Mouse (Mus musculus): Measurements from ENCODE around the gene Rtl10.
"Not testable (repeated sequence)": the region's sequence is repeated elsewhere in the genome, so short reads cannot be mapped to it uniquely, and the experiment has no call there.

The Rtl10 gene

DNA sequence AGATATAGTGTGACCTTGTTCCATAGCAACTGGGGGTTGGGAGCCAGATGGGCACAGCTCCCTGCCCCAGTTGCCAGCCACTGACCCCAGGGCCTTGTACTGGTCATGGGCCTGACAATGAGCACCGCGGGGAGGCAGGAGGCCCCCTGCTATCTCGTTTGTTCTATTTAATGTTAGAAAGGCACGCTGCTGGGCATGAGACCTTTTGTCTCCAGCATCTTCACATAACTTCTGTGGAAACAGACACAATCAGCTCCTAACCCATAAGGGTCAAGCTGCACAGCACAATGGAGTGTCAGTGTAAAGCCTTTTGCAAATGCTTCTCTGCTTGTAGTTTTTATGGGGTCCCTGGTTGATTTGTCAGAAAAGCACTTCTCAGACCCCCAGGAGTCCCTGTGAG is 14.3 kb upstream of the Rtl10 start:
- no peak for DNase-seq

DNA sequence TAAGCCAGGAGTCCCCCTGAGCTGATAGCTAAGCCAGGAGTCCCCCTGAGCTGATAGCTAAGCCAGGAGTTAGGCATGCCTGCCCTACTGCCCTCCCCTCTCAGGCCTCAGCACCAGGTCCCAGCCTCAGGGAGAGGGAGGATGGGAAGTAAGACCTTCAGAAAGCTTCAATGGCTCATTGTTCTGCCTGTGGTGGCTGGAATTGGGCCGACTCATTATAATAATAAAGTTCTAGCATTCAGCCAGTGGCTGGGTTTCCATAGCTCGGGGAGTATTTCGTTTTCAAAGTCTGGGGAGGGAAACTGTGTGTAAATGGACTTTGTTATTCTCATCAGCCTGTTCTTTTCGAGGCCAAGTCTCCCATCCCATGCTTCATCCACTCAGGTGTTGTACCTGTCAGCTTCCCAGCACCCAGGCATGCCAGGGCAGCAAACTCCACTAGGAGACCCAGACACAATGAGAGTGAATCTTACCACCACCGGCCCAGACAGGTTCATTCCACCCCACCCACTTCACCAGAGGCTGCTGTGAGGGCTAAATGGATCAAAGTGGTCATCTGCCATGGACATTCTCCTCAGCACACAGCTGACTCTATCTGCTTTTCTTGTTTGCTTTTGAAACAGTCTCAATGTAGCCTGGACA is 13.8 kb upstream of the Rtl10 start:
- DNase-seq, result no peak

DNA sequence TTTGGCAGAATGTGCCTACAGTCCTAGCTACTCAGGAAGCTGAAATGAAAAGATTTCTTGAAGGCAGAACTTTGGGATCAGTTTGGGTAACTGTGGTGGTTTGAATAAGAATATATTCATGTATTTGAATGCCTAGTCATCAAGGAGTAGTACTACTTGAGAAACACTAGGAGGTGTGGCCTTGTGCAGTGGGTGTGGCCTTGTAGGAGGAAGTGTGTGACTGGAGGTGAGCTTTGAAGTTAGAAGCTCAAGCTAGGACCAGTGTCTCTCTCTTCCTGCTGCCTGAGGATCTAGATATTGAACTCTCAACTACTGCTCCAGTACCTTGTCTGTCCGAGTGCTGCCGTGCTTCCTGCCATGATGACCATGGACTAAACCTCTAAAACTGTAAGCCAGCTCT is 12.6 kb upstream of the Rtl10 start:
- no peak for DNase-seq

DNA sequence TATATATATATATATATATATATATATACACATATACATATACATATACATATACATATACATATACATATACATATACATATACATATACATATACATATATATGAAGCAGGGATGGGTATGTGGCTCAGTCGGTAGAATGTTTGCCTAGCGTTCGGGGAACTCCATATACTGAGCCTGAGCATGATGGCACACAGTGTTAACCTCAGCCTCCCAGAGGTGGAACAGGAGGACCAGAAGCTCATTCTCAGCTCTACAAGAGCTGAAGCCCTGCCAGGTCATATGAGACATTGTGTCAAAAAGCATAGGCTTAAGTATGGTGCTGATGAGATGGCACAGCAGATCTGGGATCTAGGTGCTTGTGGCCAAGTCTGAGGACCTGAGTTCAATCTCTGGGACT is 8.4 kb upstream of the Rtl10 start:
- DNase-seq, result no peak

- DNase-seq, result no peak
These were observed 7.8 kb upstream of the Rtl10 start for GRCm38 (mm10) chr16:18490894-18491293.

DNA sequence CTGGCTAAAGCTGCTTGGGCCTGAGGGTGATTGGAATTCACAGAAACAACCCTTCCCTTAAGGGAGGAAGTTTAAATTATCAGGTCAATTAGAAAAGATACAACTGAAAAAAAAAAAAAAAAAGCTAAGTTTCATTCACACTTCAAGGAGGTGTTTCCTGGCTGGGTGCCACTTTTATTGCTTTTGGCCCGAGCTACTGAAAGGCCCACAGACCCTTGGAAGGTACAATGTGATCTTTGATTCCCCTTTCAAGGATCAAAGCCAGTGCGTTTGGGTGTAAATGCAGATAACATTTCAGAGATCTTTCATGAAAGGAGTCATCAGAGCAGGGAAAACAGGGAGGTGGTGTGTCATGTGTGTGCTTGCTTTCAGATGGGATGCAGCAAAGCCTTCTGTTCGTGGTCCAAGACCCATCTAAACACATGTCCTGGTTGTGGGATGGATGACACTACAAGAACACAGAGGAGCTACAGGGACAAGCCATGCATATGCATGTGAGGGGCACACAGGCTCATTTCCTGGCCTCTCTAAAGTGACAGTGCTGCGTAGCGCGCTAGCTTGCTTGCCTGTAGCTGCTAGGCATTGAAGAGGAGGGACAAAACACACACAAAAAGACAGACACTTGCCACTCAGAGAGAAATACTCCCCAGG is 711 bp upstream of the Rtl10 start:
- DNase-seq, result peak; percentile 23

- no peak for DNase-seq
These were observed 295 bp downstream of the Rtl10 start for GRCm38 (mm10) chr16:18498996-18499395.

DNA sequence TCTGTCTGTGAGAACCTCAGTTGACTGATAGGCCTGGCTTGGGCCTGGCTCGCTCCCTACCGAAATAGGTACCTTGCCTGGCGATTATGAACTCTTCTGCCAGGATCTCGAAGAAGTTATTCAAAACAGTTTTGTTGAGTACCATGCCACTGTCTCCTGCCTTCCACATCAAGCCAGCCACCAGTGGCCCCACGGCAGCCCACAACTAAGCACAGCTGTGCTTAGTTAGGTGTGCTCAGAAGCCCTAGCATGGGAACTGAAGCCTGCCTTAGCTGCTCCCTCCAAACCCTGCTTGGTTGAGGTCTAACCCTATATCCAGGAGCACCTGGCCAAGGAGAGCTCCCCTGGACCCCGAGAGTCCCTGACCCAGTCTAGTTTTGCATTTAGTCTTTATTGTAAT is 2.8 kb downstream of the Rtl10 start:
- no peak for DNase-seq

DNA sequence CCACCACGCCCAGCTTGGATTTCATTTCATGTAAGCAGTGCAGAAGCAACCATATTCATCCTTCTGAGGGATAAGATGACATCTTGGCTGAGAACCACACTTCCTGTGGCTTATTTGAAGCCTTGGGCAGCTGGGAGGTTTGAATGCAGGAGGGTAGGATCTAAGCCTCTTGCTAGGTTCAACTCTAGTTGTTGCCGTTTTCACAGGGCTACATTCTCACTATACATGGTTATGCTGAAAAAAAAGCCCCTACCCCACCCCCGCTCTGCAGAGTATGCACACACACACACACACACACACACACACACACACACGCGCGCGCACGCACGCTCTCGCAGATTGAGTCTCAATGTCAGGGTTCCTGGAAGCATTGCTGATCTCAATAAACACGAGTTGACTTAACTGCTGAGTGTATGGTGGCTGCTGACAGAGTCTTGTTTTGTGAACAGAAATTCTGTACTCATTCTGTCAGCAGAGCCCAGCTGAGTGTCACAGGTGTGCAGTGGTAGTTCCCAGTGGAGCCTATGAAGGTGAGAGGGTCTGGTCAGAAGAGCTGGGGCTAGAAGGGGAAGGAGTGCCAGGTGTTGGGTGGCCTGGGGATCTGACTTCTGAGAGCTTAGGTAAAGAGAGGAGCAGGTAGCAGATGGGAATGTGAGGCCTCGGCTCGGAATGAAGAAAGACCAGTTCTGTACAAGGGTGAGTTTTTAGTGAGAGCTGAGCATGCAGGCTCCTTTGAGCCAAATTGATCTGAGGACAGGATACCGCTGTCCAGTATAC is 5.1 kb downstream of the Rtl10 start:
- DNase-seq, result no peak

DNA sequence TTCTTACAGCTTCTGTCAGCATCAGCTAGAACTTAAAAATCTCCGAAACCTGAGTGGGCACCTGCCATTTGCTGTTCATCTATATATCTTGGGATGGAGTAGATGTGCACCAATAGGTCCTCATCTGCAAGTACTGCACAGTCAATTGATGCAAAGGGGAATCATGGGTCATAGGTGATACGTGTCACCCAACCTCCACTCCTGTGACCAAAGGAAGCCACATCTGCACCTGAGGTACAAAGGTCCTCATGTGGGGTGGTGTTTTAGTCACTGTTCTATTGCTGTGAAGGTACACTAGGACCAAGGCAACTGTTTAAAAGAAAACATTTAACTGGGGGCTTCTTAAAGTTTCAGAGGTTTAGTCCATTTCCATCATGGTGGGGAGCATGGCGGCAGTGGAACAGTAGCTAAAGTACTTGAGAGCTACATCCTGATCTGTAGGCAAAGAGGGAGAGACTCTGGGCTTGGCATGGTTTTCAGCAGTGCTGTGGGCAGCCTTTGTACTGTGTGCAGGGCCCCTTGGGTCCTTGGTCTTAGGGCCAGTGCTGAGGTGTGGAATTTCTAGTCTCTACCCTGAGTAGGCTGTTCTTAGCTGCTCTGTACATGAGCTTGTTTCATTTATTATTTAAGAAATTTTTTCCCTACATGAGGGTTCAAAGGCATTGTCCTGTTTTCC is 8.0 kb downstream of the Rtl10 start:
- no peak for DNase-seq

DNA sequence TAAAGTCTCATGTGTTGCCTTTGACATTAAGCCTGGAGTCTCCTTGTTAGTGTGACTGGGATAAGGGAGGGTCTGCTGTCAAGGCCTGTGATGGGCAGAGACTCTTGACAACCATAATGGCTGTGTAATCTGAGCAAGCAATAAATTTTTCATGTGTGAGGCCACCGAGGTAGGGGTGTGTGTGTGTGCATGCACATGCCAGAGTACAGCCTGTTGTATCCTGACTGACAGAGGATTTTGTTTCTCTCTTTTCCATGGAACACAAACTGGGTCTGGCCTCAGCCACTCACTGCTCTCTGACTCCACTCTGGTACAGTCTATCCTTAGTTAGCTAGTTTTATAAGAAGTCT is 8.5 kb downstream of the Rtl10 start:
- no peak for DNase-seq

DNA sequence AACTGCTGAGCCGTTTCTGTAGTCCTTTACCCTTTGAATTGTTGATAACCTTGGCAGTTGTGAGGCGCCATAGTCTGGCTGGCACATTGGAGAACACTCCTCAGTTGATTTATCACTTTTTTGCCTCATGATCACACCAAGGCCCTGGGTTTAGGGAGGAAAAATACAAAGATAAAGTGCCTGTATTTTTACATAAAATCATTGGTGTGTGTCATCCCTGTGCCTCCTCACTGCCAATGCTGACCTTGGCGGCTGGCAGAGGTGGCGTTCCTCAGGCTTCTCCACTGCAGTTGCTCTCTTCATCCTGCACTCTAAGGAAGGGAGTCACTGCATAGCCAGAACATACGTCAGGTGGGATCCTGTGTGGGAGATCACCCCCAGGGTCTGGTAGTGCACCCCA is 13.0 kb downstream of the Rtl10 start:
- no peak for DNase-seq

DNA sequence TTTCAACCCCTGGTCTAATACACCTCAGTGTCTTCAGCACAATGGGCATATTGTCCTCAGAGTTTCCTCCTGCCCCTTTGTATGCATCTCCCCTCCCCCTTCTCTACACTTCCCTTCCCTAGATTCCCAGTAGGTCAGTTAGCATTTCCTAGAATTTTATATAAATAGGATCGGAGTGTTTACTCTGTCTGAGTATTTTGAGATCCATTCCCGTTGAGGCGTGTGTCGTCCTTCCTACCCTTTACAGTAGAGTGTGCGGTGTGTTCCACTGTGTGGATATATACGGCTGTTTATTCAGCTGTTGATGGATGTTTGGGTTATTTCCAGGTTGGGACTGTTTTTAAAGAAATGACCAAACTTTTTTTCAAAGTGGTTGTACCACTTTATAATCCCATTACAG is 14.8 kb downstream of the Rtl10 start:
- DNase-seq, result no peak

DNA sequence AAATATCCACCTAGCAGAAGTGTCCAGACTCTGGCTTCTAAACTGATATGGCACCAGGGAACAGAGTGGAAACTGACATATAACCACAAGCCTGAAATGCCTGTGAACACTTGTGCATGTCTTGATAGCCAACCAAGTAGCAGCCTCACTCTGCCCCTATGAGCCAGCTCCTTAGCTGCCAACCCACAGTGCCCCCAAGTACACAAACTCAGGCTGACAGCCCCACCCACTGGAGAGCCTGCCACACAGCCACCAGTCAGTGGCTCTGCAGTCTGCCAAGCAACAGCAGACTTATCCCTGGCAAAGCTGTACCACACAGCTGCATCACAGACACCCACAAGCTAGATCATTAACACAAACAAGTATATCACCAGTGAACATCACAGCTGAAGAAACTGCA is 19.4 kb downstream of the Rtl10 start:
- no peak for DNase-seq

GRCm38 (mm10) chr16:18523563-18524245 is 25.0 kb downstream of the Rtl10 start:
- DNase-seq, result no peak

GRCm38 (mm10) chr16:18528656-18529055 is 30.0 kb downstream of the Rtl10 start:
- no peak for DNase-seq

DNA sequence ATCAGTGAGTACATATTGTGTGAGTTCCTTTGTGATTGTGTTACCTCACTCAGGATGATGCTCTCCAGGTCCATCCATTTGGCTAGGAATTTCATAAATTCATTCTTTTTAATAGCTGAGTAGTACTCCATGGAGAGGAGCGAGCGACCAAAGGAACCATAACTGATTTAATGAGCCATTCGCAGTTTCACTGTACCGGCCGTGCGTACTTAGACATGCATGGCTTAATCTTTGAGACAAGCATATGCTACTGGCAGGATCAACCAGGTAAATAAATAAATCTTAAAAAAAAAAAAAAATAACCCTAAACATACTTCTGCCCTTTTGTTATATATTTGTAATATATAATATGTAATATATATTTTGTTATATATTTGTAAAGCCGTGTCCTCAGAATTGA is 34.4 kb downstream of the Rtl10 start:
- DNase-seq, result not testable (repeated sequence)

GRCm38 (mm10) chr16:18537407-18537990 is 38.8 kb downstream of the Rtl10 start:
- DNase-seq, result no peak

DNA sequence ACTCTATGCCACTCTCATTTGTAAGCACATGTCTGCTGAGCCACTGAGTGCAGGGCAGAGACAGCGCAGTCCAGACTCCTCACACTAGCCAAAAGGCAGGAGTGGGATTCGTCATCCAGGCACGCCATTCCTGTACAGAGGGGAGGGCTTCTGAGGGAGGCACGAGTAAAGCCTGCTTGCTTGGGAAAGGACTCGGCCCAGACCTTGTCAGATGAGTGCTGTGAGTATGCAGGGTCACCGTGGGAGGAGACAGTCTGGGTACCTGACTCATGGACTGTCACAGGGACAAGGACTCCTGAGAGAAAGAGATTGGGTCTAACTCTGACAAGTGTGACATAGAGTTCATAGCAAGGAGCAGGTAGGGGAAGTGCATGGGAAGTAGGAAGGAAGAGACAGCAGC is 40.6 kb downstream of the Rtl10 start:
- no peak for DNase-seq

DNA sequence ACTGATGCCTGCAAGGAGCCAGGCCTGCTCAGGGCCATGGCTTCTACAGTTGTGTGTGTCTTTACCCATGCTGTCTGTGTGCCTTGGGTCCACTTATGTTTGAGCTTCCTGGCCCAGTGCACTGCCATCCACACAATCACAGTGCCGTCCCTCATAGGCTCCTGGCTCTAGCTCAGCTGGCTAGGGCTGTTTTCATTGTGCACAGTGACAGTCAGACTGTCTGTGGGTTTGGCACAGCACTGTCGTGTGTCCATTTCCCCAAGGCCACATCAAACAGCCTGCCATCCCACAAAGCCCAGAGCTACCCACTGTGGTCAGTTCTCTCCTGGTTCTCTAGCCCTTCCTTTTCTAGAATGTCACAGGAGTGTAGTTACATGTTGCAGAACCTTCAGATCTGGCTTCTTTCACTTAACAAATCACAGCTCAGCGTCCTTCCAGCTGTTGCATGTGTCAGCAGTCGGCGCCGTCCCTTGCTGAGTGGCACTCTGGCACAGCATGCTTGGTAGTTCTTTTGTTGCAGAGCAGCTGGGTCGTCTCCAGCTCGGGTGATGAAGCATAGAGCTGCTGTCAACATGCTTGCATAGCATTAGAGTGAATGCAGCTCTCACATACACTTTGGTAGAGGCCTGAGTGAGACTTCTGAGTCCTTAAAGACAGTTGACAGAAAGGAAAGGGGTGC is 44.6 kb downstream of the Rtl10 start:
- no peak for DNase-seq

GRCm38 (mm10) chr16:18547891-18548290 is 49.2 kb downstream of the Rtl10 start:
- DNase-seq, result no peak
